ENCODE assay signal across 8 mouse cellular contexts in the genomic region with DNA sequence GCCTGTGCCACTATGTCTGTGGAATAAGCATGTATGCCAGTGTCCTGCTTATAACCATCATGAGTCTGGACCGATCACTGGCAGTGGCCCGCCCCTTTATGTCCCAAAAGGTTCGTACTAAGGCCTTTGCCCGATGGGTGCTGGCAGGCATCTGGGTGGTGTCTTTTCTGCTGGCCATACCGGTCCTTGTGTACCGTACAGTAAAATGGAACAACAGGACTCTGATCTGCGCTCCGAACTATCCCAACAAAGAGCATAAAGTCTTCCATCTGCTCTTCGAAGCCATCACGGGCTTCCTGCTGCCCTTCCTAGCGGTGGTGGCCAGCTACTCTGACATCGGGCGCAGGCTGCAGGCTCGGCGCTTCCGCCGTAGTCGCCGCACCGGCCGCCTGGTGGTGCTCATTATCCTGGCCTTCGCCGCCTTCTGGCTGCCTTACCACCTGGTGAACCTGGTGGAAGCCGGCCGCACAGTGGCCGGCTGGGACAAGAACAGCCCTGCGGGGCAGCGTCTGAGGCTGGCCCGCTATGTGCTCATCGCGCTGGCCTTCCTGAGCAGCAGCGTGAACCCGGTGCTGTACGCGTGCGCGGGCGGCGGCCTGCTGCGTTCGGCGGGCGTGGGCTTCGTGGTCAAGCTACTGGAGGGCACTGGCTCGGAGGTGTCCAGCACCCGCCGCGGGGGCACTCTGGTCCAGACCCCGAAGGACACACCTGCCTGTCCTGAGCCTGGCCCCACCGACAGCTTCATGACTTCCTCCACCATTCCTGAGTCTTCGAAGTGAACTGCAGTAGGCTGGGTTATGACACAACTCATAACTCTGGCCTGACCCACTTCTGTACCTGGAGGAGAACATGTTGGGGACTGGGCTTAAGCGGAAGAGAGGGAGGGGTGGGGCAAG. TPM values are rescaled to one million over a fixed set of nuclear protein-coding genes. Genes with fewer than 3 reads are reported as not detected.
DNase-seq lines count a peak whose midpoint lies in the region; ATAC-seq lines count a peak whose summit lies in the region.

No protein-coding gene starts in this region.

- no peaks in the 10 kb centered on the region for H3K9me3 ChIP-seq in intestine, embryonic 16.5 days (ENCODE audit: control insufficient read depth, low read length)
- no peaks in the 10 kb centered on the region for H3K9me3 ChIP-seq in liver, embryonic 16.5 days (replicated peaks; ENCODE audit: control insufficient read depth, low read length)
- H3K9me3 ChIP-seq in neural tube, embryonic 12.5 days, result no peaks in the 10 kb centered on the region

- DNase-seq in right cerebral cortex, postnatal 14 days, result peak; percentile 51
- DNase-seq in right cerebral cortex, adult 18-20 months, result no peak
- peak; percentile 83 for DNase-seq in cerebellum, adult 9-11 months
- DNase-seq in gastrocnemius, postnatal 25 days, result peak; percentile 55
- no peak for DNase-seq in thymus, adult 18-20 months

- no peaks in the 10 kb centered on the region for H3K36me3 ChIP-seq in intestine, embryonic 16.5 days (ENCODE audit: control insufficient read depth, insufficient read depth, low read length)
- H3K36me3 ChIP-seq in liver, embryonic 16.5 days (ENCODE audit: control insufficient read depth, insufficient read depth), result no peaks in the 10 kb centered on the region
- no peaks in the 10 kb centered on the region for H3K36me3 ChIP-seq in neural tube, embryonic 12.5 days

- peak overlapping the region; percentile 71 for H3K9ac ChIP-seq in intestine, embryonic 16.5 days (ENCODE audit: low read depth, low read length)
- H3K9ac ChIP-seq in liver, embryonic 16.5 days (ENCODE audit: low read depth, low read length), result peak overlapping the region; percentile 55
- H3K9ac ChIP-seq in neural tube, embryonic 12.5 days, result peak overlapping the region; percentile 61

- peak overlapping the region; percentile 45 for H3K4me3 ChIP-seq in intestine, embryonic 16.5 days (ENCODE audit: low read length)
- H3K4me3 ChIP-seq in liver, embryonic 16.5 days (ENCODE audit: low read depth, low read length), result peak overlapping the region; percentile 51
- peak overlapping the region; percentile 39 for H3K4me3 ChIP-seq in neural tube, embryonic 12.5 days

- peak; percentile 68 for ATAC-seq in intestine, embryonic 16.5 days
- peak; percentile 47 for ATAC-seq in liver, embryonic 16.5 days (ENCODE audit: low read depth)
- peak; percentile 45 for ATAC-seq in neural tube, embryonic 12.5 days (ENCODE audit: low FRiP score, low read depth)

- 11% methylated on average over 52 of the region's 52 CpGs for WGBS in intestine, embryonic 16.5 days
- WGBS in liver, embryonic 16.5 days (ENCODE audit: insufficient replicate concordance), result 11% methylated on average over 52 of the region's 52 CpGs
- 11% methylated on average over 52 of the region's 52 CpGs for WGBS in neural tube, embryonic 12.5 days

- no peak overlapping the region for H3K27ac ChIP-seq in intestine, embryonic 16.5 days (ENCODE audit: low read length)
- no peak overlapping the region for H3K27ac ChIP-seq in liver, embryonic 16.5 days (ENCODE audit: low read length)
- no peak overlapping the region for H3K27ac ChIP-seq in neural tube, embryonic 12.5 days

- H3K27me3 ChIP-seq in intestine, embryonic 16.5 days (replicated peaks; ENCODE audit: control insufficient read depth, insufficient read depth, low read length), result peaks cover 11% of the 10 kb centered on the region
- peaks cover 23% of the 10 kb centered on the region for H3K27me3 ChIP-seq in liver, embryonic 16.5 days (ENCODE audit: control insufficient read depth, insufficient read depth, low read depth, low read length)
- H3K27me3 ChIP-seq in neural tube, embryonic 12.5 days (replicated peaks), result peaks cover 71% of the 10 kb centered on the region

- peak overlapping the region; percentile 92 for H3K4me2 ChIP-seq in intestine, embryonic 16.5 days (ENCODE audit: low read depth, low read length)
- peak overlapping the region; percentile 65 for H3K4me2 ChIP-seq in liver, embryonic 16.5 days (ENCODE audit: low read depth, low read length)
- H3K4me2 ChIP-seq in neural tube, embryonic 12.5 days (replicated peaks), result peak overlapping the region; percentile 79

- H3K4me1 ChIP-seq in intestine, embryonic 16.5 days (ENCODE audit: control insufficient read depth, insufficient read depth, low read length), result peaks cover 14% of the 10 kb centered on the region
- H3K4me1 ChIP-seq in liver, embryonic 16.5 days (ENCODE audit: control insufficient read depth, low read depth, low read length), result peaks cover 24% of the 10 kb centered on the region
- H3K4me1 ChIP-seq in neural tube, embryonic 12.5 days, result peaks cover 9% of the 10 kb centered on the region; the same call in 1 of the 2 replicates

RNA-seq across cellular contexts. Expression of a gene that starts 2.0 kb away (rescaled TPM):
- not detected for total RNA-seq in gastrocnemius, postnatal 25 days (2021)
- 1.0 and 1.1 TPM in 2 replicates for polyA plus RNA-seq in intestine, embryonic 16.5 days (2015; fragmentation: Nextera tagmentation; extraction: Ambion mirVana)
- polyA plus RNA-seq in liver, embryonic 16.5 days (2015; fragmentation: Nextera tagmentation; extraction: Ambion mirVana), result 14.2 and 16.4 TPM in 2 replicates
- 0.23 and 0.37 TPM in 2 replicates for polyA plus RNA-seq in neural tube, embryonic 12.5 days (2016; fragmentation: Nextera tagmentation; extraction: Ambion mirVana)

RNA-seq across cellular contexts. Expression of a gene that starts 6.5 kb away (rescaled TPM):
- under 1 TPM in 1 of 2 experiments, not detected in 1; 0.10 TPM for total RNA-seq in gastrocnemius, postnatal 25 days (2021)
- polyA plus RNA-seq in intestine, embryonic 16.5 days (2015; fragmentation: Nextera tagmentation; extraction: Ambion mirVana), result 0.35 and 0.82 TPM in 2 replicates
- 0.38 and 0.40 TPM in 2 replicates for polyA plus RNA-seq in liver, embryonic 16.5 days (2015; fragmentation: Nextera tagmentation; extraction: Ambion mirVana)
- 0.37 and 0.52 TPM in 2 replicates for polyA plus RNA-seq in neural tube, embryonic 12.5 days (2016; fragmentation: Nextera tagmentation; extraction: Ambion mirVana)

RNA-seq across cellular contexts. Expression of a gene that starts 9.5 kb away (rescaled TPM):
- total RNA-seq in gastrocnemius, postnatal 25 days (2021), result not detected
- 118 and 152 TPM in 2 replicates for polyA plus RNA-seq in intestine, embryonic 16.5 days (2015; fragmentation: Nextera tagmentation; extraction: Ambion mirVana)
- polyA plus RNA-seq in liver, embryonic 16.5 days (2015; fragmentation: Nextera tagmentation; extraction: Ambion mirVana), result 74.1 and 86.9 TPM in 2 replicates
- 0.30 TPM in 1 of 2 replicates, not detected in the other for polyA plus RNA-seq in neural tube, embryonic 12.5 days (2016; fragmentation: Nextera tagmentation; extraction: Ambion mirVana)

RNA-seq across cellular contexts. Expression of a gene that starts 16.1 kb away (rescaled TPM):
- 1 to 10 TPM; 6.4 to 6.5 TPM for total RNA-seq in gastrocnemius, postnatal 25 days (2021)
- 6.5 and 6.6 TPM in 2 replicates for polyA plus RNA-seq in intestine, embryonic 16.5 days (2015; fragmentation: Nextera tagmentation; extraction: Ambion mirVana)
- 1.9 and 2.4 TPM in 2 replicates for polyA plus RNA-seq in liver, embryonic 16.5 days (2015; fragmentation: Nextera tagmentation; extraction: Ambion mirVana)
- polyA plus RNA-seq in neural tube, embryonic 12.5 days (2016; fragmentation: Nextera tagmentation; extraction: Ambion mirVana), result 9.2 and 10.1 TPM in 2 replicates

RNA-seq across cellular contexts. Expression of a gene that starts 20.9 kb away (rescaled TPM):
- 1 to 10 TPM; 1.3 to 1.7 TPM for total RNA-seq in gastrocnemius, postnatal 25 days (2021)
- polyA plus RNA-seq in intestine, embryonic 16.5 days (2015; fragmentation: Nextera tagmentation; extraction: Ambion mirVana), result 51.2 and 55.8 TPM in 2 replicates
- polyA plus RNA-seq in liver, embryonic 16.5 days (2015; fragmentation: Nextera tagmentation; extraction: Ambion mirVana), result 15.4 and 16.4 TPM in 2 replicates
- 7.9 and 8.7 TPM in 2 replicates for polyA plus RNA-seq in neural tube, embryonic 12.5 days (2016; fragmentation: Nextera tagmentation; extraction: Ambion mirVana)

Comparison
In these comparisons a context has a peak if more than half of its experiments do, and no peak if none do; other contexts are left out.
1. DNase-seq: peak in right cerebral cortex, postnatal 14 days (single experiment), cerebellum, adult 9-11 months (single experiment) and gastrocnemius, postnatal 25 days (single experiment); none in right cerebral cortex, adult 18-20 months (single experiment) and thymus, adult 18-20 months (0 of 2).
2. RNA of a gene that starts 9.5 kb away (polyA plus RNA-seq): 118 to 152 TPM in intestine, embryonic 16.5 days and 74.1 to 86.9 TPM in liver, embryonic 16.5 days; 0.30 TPM in neural tube, embryonic 12.5 days; every median in the first group is over 10 times any median in the second.
3. Peak in every context shown above with its lines, with median percentiles within 50 percentile points of each other: ATAC-seq, H3K4me2 ChIP-seq, H3K4me3 ChIP-seq and H3K9ac ChIP-seq.